Mouse (Mus musculus) thymus, adult 2 months (tissue): ENCODE results near the gene Pum1.

Experiments
- CTCF ChIP-seq: fragments of 200-500 bp; IDR thresholded peaks from 2 replicates; pipeline ENCODE4 v1.5.1; 2012; ENCODE audit warnings: mild to moderate bottlenecking, control low read depth, low read length, moderate library complexity, borderline replicate concordance; ENCODE audit not compliant: control insufficient read depth, poor library complexity, insufficient read depth; ENCODE audit errors: extremely low read depth
- POLR2A ChIP-seq: fragments of 200-500 bp; IDR thresholded peaks from 2 replicates; pipeline ENCODE4 v1.6.1; 2012; ENCODE audit warnings: mild to moderate bottlenecking, low read length, control low read depth, moderate library complexity; ENCODE audit not compliant: control insufficient read depth, poor library complexity, insufficient read depth; ENCODE audit errors: extremely low read depth

DNA sequence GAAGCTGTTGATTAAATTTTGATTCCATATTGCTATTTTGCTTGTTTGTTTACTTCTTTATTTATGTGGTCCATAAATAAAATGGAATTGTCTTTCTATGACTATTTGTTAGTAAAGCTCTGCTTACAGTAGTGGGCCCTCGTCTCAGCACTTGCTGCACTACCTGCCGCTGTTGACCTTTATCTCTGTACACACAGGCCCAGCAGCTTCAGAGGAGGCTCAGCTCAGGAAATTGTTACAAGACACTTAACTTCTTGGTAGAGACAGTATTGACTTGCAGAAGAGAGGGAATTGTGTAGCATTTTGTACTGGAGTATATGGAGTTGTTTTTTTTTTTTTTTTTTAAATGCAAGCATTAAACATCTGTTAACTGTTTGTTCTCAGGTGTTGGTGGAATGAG, 5.4 kb downstream of the Pum1 start:
- TF ChIP-seq CTCF, result no peak
- TF ChIP-seq POLR2A, result no peak
